Mouse (Mus musculus): ENCODE measurements around the gene Muc13.

Muc13 gene

DNA sequence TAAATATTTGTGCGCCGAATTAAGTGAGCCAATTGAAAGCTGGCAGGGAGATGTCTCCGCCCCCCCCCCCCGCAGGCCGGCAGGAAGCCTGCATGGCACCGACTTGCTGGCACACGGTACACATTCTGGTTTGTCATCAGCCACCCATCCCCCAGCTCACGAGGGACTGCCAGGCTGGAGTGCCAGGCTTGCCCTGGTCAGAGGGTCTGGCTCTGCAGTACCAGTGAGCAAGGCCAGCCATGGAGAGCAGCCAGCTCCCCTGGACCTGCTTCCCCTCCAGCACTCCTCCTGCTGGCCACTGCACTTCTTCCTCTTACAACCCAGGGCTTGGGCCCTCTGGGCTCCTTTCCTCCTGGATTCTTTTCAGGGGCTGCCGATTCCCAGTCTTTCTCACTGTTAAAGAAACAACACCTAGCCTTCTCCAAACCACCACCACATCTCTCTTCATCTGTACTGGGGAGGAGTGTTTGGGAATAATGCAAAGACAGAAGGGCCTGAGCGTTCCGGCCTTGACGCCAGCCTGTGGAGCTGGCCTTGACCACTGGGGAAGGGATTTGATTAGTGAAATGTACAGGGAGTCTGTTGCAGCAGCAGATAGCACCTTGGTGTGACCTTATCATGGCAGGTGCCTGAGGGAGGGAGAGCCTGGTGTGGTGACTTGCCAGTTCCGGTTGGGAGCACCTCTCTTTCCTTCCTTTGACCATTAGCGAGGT, 66.3 kb downstream of the Muc13 start:
- peak; percentile 92 to 95 for DNase-seq (ENCODE audit: inconsistent age in 2 of 2, low spot score in 1 of 2)

DNA sequence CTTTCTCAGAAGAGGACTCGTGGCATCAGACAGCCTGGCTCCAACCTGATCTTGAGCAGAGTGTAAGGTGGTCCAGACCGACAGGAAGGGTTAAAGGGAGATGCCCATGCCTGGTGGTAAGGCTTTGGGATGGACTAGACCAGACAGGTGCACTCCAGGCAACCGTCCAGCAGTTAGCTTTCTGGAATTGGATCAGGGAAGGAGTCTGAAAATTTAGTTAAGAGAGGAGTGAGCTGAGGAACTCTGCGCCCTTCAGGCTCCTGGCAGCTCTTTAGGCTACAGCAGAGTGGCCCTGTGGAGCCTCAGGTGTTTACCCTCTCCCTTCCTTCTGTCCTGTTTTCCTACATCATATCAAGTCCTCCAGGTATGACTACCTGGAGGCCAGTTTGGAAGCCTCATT, 68.6 kb downstream of the Muc13 start:
- no peak for DNase-seq (ENCODE audit: inconsistent age in 2 of 2, low spot score in 1 of 2)

DNA sequence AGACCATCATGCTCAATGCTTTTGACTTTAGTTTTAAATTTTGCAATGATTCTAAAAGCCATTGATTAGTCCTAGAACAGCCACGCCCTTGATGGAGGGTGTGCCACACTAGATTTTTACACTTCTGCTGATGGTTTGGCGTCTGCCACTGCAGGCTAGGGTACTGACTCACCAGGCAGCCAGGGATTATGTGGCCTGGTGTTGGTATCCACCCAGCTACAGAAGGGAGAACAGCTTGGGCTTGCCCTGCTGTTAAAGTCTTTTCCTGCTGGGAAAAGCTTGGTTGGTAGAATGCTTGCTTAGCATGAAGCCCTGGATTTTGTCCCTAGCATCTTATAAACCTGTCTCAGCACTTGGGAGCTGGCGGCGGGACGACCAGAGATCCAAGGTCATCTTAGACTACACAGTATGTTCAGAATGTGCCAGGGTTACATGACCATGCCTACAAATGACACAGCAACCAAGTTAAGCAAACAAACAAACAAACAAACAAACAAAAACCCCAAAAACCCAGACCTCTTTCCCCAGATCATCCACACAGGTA, 69.4 kb downstream of the Muc13 start:
- DNase-seq (ENCODE audit: inconsistent age in 2 of 2, low spot score in 1 of 2) = peak in 1 of 2 experiments; percentile 62

All from adrenal gland, adult (tissue).